Mouse (Mus musculus): ENCODE results near the gene Dpf3.

The Dpf3 gene

DNA sequence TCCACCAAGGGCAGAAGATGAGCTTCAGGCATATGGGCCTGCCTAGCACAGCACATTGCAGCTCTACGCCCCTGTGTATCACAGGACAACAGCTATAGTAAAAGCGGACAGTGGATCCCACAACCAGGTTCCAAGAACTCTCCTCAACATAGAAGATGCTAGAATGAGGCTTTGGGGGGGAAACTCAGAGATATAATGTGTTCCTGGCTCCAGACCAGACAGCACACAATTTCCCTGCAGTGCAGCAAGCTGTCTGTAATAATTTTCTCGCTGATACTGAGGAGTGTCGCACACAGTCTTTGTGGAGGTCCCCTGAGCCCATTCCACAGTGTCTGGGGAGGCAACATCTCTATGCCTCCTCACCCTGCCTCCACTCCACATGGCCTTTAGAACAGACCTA, 146.6 kb downstream of the Dpf3 start:
- no peak for DNase-seq (ENCODE audit: low spot score in 2 of 2)

DNA sequence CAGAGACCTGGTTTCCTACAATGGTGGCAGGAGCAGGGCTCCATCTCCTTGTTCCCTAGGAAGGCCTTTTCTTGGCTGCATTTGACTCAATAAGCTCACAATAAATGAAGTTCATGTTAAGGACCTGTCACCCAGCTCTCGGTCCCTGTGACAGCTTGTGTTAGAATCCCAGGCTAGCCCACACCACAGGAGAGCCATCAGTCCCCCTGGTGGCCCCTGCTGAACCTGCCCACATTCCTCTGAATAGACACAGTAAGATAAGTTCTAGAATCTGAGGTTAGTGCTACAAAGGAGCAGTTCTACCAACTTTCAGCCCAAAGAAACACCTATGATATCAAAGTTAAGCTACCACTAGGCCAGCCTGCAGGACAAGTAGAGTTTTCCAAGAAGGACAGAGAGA, 149.2 kb downstream of the Dpf3 start:
- DNase-seq (ENCODE audit: low spot score in 2 of 2): no peak

DNA sequence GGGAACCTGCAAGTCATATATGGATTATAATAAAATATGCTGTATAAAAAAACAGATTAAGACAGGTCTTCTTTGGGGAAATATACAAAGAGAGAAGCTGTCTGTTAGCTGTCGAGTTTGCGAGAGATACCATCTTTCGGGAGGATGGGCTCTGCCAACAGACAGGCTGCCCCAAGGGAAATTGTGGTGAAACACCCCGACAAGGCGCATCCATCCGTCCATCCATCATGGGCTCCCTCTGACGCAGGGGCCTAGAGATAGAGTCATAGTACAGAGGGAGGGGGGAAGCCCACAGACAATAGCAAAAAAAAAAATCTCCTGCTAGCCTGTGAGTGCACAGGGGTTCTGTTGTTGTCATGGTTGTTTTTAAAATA, 149.8 kb downstream of the Dpf3 start:
- DNase-seq (ENCODE audit: low spot score in 2 of 2): no peak

DNA sequence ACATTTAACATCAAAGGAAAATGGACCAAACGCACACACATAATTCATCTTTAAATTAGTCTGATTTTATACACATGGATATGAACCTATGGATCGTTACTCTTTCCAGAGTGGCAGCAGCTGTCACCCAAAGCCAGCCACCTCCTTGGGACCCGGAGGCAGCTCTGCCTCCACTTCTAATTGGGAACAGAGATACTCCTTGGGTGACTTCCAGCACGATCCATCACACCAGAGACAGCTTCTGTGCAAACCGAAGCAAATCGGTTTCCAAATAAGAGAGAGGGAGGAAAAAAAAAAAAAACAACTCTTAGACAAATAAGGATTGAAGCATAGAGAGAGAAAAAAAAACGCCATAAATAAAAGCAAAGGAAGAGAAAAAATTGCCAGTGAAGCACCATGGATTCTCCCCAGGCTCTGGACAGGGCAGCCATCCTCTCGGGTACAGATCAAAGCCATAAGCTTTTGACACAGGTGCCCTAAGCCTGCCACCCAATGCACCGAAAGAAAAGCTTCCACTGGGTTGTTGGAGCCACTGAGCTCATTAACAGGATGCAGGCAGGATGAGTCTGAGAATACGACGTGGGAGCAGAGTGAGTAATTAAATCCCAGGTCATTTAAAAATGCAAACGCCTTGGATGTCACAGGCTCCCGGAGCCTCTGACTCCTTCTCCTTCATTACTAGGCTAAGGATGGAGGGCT, 150.3 kb downstream of the Dpf3 start:
- no peak for DNase-seq (ENCODE audit: low spot score in 2 of 2)

DNA sequence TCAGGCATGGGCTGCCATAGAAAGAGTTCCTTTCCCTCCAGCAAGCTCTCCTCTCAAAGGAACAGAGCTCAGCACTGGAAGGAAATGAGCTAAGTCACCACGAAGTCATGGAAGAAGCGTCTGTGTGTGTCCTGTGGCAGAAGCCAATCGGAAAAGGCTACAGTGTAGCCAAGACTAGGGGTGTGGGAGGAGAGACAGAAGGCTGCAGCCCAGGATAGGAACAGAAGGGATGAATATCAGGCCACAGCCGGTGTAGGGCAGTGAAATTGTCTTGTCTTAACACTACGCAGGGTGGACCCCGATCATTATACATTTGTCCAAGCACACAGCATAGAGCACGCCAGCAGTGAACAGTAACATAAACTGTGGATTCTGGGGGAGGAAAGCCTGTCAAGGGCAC, 157.5 kb downstream of the Dpf3 start:
- no peak for DNase-seq (ENCODE audit: low spot score in 2 of 2)

DNA sequence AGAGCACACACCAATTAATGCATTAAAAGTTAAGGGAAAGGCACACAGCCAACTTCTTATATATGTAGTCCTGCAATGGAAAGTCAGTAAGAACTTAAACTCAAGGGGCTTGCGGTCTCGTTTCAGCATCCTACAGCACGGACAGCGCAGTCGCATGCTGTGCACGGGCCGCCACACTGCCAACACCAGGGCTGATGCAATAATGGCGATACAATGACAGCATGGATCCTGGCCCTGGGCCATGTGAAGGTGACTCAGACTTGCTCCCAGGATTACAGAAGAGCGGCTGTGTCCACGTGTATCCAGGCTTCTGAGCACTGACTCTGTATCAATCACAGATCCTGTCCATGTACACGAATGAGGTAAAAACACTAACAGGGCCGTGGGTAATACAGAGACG, 158.6 kb downstream of the Dpf3 start:
- no peak for DNase-seq (ENCODE audit: low spot score in 2 of 2)

DNA sequence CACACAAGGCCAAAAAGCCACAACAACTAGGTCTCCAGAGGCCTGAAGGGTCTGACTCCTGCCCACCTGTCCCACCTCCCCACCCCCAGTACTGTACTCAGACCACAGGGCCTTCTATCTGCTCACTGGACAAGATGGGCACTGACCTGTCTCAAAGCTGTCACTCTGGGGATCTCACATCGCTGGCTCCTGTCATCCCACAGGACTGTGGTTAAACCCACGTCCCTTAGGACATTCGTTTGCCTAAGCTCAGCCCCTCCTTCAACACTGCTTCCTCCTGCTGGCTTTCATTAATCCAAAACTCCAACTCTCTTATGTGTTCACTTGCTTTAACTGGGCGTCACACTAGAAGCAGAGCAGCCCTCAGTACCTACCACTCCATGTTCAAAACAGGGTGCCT, 159.0 kb downstream of the Dpf3 start:
- no peak for DNase-seq (ENCODE audit: low spot score in 2 of 2)

DNA sequence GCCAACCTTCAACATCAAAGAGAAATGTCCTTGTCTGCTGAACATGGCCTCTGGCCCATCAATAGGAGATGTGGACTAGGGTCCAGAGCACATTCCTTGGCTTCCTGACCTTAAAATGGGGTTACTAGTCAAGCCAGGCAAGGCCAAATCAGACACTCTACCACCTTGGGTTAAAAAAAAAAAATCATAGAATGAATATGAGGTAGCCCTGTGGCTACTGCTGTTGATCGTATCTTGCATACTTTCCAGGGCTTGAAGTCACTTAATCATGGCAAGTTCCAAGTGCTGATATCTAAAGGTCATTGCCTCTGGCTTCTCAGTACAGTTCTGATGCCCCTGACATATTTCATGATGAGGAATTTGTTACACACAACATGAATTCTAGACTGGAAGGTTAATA, 160.1 kb downstream of the Dpf3 start:
- no peak for DNase-seq (ENCODE audit: low spot score in 2 of 2)

DNA sequence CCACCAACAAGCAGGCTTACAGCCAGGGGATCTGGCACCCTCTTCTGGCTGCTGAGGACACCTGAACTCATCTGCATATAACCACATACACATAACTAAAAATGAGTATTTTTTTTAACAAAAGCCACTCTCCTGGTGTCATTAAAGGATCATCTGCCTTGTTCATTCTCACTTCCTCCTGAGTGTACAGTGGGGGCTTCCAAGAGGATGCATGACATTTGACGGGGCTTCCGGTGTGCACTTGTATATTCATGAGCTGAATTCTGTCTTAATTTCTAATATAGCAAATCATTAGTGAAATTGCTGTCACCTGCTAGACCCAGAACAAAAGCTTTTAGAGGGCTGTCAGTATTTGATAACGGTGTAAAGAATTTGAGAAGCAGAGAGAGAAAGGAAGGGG, 166.8 kb downstream of the Dpf3 start:
- DNase-seq (ENCODE audit: low spot score in 2 of 2): no peak

DNA sequence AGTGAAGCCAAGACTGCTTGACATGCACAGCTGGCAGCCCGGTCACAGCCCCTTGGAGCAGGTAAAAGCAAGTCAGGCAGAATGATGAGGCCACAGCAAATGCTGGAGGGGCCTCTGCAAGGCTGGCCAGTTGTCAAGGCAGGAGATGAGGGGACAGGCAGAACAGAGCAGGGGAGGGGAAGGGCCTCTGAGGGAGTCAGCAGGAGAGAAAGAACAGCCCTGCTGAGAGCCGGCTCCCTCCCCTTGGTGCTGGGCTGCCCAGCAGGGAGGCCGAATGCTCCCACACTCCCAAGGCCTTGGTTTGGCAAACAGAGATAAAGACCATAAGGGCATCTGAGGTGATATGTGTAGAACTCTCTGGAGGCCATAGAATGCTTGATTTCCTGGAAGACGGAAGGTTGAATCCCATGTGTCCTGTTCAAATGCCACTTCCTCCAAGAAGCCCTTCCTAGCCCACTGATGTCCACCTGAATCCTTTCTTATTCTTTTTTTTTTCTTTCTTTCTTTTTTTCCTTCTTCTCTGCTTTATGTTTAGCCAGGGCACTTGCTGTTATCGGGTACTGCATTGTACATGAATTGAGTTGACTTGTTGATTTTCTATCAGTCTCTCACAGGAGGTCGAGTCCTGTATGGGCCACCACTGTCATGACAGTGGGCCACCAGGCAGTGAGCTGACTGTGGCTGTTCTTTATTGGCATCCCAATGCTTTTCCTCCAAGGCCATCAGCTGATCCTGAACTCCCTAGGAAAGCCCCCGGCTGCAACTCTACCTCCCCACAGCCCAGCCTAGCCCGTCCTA, 169.7 kb downstream of the Dpf3 start:
- DNase-seq (ENCODE audit: low spot score in 2 of 2): no peak

DNA sequence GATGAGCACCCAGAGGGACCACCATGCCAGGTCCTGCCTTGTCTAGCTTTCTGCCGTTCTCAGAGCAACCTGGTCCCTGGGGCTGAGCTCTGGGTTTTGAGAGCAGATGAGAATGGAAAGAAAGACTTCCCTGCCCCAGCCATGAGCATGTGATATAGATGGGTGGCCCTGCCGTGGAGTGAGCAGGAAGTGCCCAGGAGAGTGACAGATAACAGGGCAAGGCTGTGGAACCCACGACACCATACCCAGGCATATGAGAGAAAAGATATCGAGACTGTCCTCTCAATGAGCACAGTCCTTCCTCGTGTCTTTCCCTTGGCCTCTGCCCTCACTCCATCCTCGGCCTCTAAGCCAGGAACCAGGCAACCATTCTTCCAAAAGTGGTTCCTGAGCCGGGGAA, 172.8 kb downstream of the Dpf3 start:
- no peak for DNase-seq (ENCODE audit: low spot score in 2 of 2)

DNA sequence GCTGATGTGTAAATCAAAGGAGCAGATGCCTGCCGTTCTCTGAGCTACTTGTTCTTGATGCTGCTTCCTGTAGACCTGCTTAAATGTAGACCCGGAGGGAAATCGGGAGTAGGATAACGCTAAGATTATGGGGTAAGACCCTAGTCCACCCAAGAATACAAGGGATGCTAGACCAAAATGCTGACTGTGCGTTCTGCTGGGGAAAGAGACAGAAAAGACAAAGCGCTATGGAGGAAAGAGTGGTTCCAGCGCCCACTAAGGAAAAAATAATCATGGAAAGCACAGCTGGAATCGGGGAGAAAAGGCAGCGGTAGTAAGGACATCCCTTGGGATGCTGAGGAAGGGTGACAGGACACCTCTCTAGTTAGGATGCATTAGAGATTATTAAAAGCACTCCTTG, 174.7 kb downstream of the Dpf3 start:
- no peak for DNase-seq (ENCODE audit: low spot score in 2 of 2)

DNA sequence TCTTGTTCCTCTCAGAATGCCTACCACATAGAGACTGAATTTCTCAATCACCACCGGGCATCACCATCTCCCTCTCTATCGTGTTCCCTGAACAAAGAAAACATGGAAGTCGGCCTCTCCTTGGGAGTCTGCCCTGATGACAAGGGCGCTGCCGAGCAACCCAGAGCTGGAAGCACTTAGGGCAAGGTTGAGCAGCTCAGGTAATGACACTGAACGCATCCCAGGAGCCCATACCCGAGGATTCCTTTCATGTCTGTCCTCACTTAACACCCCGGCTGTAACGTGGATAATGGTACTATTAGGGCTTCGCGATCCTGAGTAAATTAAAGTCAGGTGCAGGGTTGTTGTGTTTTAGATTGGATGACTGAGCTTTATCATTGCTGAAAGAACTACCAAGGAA, 176.9 kb downstream of the Dpf3 start:
- no peak for DNase-seq (ENCODE audit: low spot score in 2 of 2)

DNA sequence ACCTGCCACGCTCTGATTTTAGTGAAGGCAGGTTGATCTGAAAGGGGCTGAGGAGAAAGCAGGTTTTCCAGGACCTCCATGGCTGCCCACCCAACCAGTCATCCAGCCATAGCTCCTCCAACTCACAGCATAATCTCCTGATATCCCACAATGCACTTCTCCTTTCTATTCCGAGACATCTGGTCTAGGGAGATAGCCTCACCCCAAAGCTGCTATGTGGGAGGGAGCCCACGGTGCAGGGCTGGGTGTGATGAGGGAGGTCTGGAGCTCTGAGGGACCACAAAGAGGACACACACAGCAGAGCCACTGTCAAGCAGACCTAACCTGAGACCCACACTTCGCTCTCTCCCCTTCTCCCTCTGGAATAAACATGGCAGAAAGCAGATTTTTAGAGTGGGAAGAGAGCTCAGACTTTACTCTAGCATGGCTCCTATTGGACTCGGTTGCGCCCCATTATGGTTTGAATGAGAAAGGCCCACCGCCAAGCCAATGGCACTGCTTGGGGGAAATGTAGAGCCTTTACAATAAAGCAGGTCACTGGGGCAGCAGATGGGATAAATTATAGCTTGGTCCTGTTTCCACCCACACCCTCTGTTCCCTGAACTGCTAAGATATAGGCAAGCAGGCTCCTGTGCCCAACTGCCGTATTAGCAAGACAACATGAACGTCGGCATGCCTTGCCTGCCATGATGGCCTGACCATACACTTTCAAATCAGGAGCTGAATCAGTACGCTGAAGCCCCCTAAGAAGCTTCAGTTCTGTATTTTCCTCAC, 178.3 kb downstream of the Dpf3 start:
- no peak for DNase-seq (ENCODE audit: low spot score in 2 of 2)

DNA sequence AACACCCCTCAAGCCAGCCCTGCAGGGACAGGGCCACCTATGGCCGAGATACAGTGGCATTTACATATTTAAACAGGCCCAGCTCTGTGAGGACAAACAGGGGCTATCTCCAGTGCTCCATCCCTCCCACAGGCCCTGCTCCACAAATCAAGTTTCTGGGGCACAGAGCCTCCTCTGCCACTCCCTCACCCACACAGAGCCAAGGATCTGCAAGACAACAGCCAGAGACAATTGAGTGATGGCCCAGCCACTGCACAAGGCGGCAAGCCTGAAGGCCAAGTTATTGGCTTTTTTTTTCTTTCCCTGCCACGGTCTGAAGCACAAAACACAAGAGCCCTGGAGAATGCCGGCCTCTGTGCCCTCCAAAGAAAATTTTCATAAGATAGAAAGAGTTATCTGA, 178.9 kb downstream of the Dpf3 start:
- no peak for DNase-seq (ENCODE audit: low spot score in 2 of 2)

DNA sequence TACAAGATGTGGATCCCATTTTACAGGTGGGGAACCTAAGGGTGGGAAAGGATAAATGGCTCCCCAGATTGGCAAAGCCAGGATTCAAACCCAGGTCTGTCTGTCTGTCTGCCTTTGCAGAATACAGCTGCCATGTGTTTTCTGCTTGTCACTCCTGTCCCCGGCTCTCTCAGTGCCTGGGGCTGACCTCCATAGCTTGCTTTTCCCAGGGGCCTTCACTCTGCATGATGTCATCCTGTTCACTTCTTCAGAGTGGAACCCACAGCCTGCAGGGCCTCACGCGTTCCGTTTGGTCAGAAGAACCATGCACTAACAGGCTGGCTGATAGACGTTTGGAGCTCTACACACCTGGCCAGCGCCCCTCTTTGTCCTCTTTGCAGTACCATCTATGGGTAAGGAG, 184.3 kb downstream of the Dpf3 start:
- DNase-seq (ENCODE audit: low spot score in 2 of 2): no peak

DNA sequence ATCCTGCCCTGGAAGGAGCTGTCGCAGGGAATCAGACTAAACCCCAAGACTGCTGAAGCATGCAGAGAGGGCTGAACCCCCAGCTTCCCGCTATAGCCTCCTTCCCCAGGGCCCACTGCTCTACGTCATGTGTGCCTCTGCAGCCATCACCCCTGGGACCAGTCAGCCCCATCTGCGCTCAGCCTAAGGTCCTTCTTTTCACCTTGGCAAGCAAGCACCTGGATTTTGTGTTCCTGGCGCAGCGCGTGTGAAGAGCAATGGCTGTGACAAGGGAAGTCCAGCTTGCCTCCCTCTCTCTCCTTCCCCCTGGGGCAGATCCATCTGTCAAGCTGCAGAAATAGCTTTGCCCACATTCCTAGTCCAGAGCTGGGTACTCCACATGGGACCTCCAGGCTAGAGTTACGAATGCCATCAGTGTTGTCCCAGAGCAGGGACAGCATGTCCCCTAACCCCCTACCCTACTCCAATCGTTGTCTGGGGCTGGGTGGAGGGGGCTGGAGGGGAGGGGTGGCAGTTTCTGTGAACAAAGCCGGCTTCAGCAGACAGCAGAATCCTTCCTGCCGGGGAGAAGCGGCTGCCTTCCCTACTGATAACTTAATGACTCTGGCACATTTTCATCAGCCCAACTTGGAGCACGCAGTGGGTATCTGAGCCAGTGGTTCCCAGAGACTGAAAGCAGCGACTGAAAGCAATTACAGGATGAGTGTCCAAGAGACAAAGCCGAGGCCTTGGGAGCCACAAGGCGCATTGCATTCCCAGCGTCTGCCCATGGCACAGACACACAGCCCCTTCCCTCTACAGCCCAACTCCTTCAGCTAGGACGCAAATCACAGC, 185.0 kb downstream of the Dpf3 start:
- DNase-seq (ENCODE audit: low spot score in 2 of 2): peak; percentile 30 to 64

DNA sequence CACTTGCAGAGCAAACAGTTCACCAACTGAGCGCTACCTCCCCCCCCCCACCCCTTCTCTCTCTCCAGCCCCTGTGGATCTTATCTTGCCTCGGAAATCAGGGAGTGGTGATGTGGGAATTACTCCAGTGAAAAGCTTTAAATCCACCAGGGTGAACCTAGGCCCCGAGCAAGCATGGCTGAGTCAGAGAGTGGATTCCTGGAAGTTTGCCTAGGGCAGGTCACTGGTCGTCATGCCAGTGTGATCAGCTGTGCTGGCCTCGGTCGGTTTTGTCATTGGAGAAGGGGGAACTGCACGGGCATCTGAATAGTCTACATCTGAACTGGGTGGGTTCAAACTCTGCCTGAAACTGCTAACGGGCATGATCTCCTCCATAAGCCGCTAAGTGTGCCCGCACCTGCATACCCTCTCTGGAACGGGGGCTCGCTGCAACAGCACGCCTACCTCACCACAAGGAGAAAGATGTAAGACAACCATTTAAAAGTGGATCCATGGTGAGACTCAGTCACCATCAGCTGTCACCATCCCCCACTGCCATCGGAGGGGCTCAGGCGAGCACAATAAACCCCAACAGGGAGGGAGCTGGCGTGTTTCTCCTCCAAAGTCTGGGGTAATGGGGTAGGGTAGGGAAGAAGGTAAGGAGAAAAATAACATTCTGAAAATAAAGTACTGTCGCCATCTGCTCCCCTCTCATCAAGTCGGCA, 185.7 kb downstream of the Dpf3 start:
- DNase-seq (ENCODE audit: low spot score in 2 of 2): peak in 1 of 2 experiments; percentile 32

DNA sequence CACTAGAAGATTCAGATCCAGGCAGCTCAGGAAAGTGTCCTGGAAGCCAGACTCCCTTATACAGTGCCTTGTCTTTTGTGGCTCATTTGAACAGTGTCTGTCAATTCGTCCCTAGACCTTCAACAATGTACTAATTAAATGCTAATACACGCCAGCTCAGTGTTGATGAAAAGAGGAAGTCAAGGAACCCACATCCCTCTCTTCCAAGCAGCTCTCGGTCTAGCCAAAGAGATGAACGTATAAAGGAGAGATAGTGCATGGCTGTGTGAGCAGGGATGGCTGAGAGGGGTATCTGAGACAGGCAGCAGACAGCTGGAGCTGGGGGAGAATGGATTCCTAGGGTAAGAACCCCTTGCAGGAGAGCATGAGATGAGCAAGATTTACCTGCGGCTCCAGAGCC, 189.2 kb downstream of the Dpf3 start:
- DNase-seq (ENCODE audit: low spot score in 2 of 2): no peak

DNA sequence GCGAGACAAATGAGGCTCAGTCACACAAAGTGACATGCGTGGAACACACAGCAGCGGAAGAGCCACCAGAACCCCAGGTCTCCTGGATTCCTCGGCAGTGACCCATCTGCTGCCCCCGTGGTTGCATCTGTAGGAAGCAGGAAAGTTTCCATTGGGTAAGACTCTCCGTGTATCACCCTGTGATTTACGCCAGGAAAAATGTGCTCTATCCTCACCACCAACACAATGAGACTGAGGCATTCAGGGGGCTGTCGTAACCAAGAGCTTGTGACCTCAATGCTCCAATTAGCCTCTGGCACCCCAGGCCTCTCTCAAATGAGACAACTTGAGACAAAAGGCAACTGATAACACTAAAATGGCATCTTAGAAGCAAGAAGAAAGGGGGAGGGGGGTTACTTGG, 192.5 kb downstream of the Dpf3 start:
- DNase-seq (ENCODE audit: low spot score in 2 of 2): no peak

DNA sequence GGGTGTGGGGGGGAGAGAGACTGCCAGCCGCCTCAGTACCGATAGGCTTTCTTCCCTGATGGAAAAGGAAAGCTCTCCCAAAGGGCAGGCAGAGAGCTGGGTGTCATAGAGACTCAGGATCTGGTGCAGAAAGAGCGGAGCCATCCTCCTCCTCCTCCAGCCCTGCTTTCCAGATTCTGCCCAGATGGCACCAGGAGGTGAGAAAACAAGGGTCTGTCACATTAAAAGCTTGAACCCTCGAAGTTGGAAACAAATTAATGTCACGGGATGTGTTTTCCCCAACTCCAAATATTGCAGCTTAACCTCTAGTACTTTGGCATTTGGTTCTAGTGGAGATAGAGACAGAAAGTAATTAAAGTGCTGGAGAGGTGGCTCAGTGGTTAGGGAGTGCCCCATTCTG, 195.6 kb downstream of the Dpf3 start:
- DNase-seq (ENCODE audit: low spot score in 2 of 2): no peak

Data from cerebellum, postnatal 4 days (tissue).